Mouse (Mus musculus): ENCODE measurements at regions not wholly inside any gene's neighbourhood (a gene's known extent, or its start where the extent isn't known, plus 50 kb on each side); places are given as distances from the start of the nearest gene placed in this dataset.

DNA sequence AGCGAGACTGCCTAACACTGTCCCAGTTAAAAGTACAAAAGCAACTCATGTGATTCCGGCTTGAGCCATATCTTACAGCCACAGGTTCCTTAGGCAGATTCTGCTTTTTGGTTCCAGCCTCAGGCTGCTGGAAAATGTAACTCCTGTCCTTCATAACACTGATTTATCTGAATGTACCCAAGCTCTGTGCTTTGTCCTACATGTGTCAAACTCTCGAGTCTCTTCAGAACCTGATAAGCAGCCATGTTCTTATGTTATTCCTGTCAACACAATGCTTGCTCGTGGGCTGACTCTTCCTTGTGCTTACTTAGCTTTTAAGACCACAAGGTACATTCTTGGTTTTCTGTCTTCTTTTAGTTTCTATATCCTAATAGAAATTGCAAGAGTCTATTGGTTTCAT, 556.3 kb downstream of the Adgrl2 start:
- DNase-seq: peak in 1 of 2 experiments; percentile 3

DNA sequence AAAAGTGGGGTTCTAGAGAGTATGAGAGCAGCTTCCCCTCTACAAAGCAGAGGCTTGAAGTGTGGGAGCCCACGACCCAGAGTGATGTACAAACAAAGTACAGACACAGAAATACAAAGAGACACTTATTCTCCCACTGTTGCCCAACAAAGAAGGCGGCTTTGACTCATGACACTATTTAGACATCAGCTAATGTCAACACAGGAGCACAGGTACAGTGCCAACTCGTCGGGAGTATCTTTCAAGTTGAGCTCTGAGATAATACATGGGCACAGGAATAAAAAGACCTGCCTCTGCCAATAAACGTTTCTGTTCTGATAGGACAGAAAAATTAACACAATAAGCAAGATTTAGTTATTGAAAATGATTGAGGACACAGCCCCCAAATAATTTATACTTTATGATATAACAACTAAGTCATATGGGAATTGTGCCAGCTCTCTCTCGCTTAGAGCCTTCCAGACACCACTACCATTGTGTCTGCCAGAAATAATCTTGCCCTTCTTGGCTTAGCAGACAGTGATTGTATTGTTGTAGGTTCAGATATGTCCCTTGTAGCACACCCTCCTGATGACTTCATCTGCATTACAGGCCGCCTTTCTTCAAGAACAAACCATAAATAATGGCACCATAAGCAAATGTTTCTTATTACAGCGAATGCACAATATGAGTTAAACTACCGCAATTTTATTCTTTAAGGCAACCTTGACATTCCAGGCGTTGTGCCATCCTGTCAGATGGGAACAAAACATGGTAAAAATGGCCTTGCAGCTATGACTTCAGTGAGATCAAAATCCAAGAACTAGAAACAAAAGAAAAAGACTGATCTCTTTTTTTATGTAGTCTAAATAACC, 561.1 kb downstream of the Adgrl2 start:
- no peak for DNase-seq

DNA sequence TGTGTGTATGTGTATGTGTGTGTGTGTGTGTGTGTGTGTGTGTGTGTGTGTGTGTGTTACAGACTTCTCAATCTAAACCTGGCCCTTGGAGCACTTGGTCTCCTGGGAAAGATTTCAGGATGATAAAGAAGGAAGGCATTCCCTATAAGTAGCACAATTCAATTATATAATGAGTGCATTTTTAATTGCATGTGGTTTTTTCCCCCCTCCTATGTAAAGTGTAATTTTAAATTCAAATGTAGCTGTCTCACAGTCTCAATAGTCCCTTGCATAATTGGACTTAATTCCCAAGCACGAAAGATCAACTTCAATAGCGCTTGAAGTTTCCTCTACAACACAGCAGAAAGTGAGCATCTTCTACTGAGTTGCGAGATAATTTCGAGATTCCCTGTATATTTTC, 566.3 kb downstream of the Adgrl2 start:
- DNase-seq: no peak

DNA sequence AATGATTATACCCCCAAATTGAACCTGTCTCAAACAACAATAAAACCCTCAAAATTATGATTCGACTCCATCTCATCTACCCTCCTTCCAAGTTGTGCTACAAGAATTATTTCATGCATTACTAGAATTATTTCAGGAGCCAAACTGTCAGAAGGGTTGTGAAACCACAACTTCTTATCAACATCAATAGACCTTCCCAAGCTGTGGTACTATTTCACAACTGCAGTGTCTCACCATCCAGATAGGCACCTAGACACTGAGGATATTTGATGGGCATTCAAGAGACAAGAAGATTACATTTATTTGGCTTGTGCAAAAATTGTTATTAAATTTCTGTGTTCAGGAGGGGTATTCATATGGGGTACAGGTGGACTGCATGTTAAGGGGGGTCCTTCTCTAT, 567.0 kb downstream of the Adgrl2 start:
- DNase-seq: no peak

DNA sequence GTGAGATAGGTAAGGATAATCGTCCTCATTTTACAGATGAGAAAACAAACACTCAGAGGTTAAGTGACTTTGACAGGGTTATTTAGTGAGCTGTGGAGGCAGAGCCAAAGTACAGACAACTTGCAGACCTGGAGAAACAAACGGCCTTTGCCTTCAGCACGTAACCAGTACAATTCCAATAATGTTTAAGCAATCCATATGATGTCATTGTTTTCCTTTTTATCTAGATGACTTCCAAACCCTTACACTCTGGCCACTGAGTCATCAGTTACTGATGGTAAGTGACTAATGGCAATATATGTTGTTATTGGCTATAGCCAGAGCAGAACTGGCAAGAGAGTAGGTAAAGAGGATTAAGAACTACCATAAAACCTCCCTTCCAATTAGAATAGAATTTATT, 567.6 kb downstream of the Adgrl2 start:
- DNase-seq: no peak

DNA sequence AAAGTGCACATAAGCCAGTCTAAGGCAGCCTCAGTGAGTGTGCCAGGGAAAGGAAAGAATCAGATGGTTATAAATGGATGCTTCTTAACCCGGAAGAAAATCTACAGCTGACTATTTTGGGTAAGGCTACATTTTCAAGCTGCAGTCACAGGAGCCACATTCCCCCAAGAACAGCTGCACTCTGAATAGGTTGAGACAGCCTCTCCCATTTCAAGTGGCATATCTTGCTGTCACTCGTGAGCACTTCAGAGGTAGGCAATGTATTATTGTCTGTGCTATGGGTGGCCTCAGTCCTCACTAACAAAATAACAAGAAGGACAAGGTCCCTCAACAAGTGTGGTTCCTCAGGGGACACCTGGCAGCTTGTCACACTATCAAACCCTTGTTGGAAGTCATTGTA, 568.1 kb downstream of the Adgrl2 start:
- DNase-seq: no peak

DNA sequence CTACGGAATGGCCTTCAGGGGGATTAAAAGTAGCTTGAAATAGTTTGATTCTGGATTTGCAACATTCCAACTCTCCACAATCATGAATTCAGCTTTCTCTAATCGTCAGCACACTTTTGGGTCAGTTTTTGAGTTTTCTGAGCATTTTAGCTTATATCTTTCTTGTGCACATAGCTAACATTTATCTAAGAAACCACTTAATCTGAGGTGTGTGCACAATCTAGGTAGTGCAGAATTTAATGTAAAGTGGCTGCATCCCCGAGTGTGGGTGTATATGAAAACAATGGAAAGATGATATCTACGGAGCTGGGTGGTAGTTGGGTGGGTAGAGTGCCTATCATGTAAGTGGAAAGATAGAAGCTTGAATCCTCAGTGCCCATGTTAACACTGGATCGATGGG, 570.1 kb downstream of the Adgrl2 start:
- DNase-seq: no peak

DNA sequence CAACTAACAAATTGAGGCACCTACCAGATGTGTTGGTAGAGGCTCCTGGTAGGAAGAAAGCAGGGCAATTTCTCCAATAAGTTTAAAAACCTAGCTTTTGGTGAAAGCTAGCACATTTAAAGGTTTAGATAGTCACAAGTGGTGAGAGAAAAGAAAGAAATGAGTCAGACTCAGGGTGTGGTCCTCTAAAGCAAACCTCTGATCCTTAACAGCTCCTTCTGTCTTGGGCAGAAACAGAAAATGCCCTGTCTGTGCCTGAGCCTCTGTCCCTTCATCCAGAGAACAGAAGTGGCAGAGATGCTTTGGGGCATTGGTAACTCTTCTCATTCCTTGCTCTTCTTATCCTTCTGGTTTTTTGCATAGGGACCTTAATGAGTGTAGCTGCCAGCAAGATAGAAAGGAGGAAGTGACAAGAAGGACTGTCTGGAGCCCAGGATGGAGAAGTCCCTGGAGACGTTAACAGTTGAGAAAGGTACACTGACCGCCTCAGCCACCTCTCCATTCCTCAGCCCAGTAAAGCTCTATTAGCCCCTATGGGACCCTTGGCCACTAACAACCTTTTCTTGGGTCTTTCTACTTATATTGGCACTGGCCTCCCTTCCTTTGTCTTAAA, 570.8 kb downstream of the Adgrl2 start:
- DNase-seq: no peak

DNA sequence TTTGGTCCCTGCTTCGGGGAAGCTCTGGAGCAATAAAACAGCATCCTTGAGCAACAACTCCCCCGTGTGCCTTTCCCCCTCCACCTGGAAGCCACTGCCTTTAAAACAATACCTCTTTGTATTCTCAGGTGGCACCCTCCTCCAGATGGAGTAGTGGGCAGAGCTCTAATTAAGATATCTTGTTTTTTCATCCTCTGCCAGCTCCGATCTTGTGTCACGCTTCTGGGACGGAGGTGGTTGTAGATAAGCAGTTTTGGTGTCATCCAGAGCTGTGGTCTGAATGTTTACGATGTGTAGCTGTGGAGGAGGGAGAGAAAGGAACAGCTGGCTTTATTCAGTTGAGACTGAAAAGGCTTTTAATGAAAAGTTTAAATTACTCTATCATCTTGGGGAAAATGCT, 572.3 kb downstream of the Adgrl2 start:
- DNase-seq: no peak

DNA sequence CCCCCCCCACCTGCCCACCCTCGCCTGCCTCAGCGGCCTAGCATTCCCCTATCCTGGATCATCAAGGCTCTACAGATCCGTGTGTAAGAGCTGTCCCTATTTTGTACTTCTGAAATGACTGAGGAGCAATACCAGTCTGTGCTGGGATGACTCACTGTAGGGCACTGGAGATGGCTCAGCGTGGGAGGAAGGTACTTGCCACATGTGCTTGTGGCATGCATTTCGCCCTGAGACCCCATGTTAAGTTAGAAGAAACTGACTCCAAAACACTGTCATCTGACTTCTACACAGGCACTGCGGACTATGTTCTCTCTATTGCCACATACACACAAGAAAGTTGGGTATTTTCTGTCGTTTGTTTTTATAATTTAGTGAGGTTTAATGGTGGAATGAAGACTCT, 574.9 kb downstream of the Adgrl2 start:
- DNase-seq: no peak

DNA sequence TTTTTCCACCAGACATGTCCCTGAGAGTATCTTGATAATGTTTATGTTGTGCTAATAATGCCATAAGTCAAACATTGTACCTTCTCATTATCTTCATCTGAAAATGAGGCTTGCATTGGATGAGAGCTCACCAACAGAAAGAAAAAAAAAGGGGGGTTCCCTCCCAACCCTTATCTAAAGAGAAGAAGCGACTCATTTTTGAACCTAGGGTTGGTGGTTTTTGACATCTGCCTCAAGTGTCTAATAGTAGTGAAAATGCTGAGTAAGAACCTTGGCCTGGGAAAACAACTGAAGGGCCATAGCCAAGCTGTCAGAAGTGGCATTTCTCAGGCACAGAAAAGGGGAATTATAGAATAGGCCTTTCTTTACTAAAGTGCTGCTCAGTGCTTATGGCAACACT, 577.3 kb downstream of the Adgrl2 start:
- no peak for DNase-seq

DNA sequence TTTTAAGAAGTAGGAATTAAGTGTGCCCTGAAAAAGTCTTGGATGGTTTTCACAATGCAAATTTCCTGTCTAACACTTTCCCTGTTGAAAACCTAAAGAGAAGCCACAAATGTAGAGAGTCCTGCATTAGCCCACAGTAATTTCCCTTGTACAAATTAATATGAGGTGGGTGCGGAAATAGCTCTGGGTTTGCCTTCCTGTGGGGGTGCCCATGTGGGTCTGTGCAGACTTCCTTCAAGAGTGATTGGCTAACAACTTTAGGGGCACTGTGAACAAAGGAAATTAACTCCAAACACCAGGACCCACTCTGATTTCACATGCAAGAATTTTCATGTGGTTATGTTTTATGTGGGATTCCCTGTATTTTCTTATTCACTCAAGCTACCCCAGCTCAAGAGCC, 578.2 kb downstream of the Adgrl2 start:
- DNase-seq: no peak

DNA sequence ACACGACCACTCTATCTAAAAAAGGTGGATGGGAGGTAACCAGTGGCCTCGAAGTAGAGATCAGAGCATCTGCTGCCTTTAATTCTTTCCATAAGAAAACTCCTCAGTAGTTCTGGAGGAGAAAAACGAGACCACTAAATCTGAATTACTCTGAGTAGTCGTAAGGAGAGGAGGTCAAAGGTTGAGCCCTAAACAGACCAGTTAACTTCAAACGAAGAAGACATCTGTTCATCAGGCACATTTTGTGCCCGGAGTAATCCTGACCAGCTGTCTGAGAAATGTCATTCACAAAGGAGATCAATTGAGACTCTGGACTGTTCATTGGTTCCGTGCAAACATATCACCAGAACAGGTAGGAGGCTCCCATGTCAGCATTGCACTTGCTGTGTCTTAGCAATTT, 592.0 kb downstream of the Adgrl2 start:
- DNase-seq: no peak

DNA sequence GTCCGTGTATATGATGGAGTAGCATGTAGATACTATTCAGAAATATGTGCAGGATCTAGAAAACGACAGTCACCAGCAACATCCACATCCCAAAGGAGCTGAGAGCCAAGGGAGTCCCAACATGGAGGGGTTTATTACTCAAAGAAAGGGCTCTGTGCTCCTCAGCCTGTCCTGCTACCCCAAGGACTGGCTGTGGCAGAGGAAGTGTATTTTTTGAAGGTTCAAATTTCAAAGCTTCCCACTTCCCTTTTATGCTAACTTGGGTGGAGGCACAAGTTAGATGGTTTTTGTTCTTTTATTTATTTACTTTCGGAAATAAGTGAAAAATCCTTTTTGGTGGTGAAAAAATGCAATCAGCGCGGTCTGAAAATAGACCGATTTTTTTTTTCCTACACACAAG, 602.8 kb downstream of the Adgrl2 start:
- peak in 1 of 2 experiments; percentile 4 for DNase-seq

DNA sequence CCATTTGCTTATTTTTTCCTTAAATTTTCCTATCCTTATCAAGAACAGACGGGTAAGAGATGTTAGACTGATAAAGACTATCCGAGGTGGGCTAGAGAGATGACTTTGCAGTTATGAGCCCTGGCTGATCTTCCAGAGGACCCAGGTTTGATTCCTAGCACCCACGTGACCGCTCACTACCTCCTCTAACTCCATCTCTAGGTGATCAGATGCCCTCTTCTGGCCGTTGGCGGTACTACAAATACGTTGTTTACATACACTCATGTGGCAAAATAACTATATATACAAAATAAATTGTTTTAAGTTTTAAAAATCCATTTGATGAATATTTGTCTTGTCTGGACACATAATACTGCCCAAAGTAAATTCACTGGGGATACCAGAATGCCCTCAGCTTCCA, 604.6 kb downstream of the Adgrl2 start:
- no peak for DNase-seq

DNA sequence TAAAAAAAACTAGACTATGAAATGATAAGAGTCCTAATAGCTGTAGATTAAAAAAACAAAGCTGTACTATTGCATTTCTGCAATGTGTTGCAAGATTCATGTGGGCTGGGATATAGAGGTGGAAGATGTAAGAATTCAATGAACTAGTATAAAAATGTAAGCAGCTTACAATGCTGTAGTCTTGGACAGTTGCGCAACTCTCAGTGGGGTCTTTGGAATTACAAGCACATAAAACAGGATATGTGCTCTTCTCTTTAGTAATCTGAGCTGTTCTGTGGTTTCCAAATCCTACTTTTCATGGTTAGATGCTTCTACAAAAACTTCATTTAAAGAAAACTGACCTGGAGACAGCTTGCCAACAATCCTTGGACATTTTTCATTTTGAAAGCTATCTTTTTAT, 609.3 kb downstream of the Adgrl2 start:
- no peak for DNase-seq

DNA sequence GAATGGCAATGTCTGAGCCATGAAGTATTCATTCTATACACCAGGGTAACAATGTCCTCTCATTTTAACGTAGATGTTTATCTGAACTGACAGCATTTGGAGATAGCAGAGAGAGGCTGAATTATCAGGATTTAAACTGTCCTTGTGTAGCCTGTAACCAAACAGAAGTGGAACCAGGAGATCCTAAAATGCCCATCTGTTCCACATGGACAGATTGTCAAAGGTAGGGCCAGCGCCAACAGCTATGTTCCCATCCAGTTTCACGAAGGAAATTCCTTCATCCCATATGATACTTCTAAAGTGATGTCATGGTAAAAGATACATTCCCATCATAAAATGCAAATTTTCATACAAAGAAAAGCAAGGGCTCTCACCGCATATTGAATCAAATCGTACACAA, 627.0 kb downstream of the Adgrl2 start:
- DNase-seq: no peak

DNA sequence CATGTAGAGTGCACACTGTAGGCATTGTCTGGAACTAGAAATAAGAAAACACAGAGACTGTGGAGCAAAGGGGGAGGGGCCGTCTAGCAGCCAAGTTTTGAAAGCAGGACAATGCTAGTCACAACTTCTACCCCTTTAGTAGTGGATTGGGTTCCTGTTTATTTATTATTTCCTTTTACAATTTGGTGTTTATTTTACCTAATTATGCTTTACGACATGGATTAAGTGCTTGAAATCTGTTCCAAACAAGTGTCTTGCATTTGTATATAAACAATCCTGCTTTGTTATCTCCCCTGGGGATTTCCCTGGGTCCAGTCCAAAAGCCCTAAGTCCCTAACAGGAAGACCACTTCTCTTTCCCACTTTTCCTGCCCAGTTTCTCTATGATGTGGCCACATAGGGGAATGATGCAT, 627.9 kb downstream of the Adgrl2 start:
- no peak for DNase-seq

DNA sequence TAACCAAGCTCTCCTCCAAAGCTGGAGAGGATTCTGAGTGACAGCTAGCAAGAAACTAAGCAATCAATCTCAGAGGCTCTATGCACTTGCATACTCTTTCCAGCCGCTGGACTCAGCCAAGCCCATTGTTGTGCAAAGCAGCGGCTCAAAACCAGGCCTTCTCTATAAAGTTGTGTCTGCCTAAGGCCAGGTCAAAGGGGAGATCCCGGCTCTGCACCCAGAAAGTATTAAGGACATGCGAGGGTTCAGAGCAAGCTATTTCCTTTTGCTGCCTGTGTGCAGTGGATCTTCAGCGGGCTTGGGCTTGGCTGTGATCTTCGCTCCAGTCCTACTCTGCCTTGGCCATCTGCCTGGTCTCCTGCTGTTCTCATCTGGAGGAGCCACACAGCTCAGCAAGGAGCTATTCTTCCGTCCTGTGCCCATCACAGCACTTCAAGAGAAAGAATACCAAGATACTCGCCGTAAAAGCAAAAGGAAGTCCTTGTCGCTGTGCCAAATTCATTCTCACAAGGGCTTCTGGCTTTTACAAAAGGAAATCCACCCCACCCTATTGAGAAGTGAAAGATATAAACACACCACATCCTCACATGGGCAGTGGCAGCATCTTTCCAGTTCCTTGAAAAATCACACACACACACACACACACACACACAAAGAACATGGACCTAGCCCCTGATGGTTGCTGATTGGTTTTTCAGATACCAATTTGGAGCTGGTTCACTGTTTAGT, 646.6 kb downstream of the Adgrl2 start:
- peak; percentile 86 to 90 for DNase-seq

DNA sequence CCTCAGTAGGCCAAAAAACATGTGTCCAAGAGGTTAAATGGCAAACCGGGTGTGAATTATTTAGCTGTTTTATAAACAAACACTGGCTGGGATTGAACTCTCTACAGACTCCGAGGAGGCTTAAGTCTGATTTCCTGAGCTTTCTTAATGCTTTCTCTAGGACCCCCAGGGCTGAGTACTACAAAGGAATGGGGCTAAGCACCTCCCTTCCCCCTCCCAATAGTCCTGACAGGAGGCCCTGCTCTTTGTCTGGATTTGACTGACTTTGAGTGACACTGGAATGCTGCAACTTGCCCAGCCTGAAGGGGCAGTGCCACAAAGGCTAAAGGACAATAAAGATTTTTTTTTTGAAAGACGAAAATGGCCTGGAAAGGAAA, 647.1 kb downstream of the Adgrl2 start:
- DNase-seq: peak; percentile 35 to 43

DNA sequence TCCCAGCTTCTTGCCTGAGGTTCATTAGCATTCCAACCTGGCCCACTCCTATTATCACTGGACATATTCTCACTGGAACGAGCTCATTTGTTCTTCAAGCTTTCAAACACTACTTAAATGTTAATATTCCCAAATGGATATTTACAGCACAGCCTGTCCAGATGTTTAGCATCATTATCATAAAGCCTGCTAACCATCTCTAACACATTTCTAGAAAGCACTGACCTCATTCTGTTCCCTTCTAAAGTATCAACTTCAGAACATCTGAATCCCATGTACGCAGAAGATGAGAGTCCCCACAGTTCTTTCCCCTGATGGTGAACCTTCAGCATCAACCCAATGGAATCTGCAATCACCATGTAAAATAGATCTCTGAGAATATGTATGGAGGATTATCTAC, 651.1 kb downstream of the Adgrl2 start:
- no peak for DNase-seq

DNA sequence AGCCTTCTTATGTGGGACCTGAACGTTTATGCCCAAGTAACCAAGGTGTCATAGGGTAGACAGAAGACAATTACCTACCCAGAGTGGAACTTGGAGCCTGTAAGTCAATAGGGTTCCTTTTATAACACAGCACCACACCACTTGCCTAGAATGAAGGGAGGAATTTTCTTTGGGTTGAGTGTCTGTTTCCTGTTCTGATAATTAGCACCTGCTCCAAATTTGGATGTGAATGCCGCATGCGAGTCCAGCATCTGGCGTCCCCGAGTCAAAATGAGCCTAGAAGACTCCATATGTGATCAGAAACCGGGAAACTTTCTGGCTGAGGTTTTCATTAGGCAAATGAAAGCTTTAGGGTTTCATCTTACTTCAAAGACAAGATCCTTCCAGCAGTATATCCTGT, 653.7 kb downstream of the Adgrl2 start:
- peak in 1 of 2 experiments; percentile 4 for DNase-seq

DNA sequence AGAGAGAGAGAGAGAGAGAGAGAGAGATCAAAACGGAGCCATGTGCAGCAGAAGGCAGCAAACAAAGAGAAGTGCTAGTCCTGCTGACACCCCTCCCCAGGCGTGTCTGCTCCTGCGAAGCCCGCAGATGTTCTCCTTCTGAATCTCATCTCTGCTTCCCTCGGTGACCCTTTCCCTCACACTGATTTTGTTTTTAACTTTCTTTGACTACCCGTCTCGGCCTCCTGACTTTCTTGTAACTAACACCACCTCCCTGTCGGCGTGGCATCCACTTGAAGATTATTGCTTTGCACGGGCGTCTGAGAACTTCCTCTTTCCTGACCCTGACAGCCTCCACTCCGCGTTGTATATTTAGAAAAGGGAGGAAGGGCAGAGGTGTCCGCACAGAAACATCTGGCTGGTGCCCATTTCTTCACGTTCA, 654.3 kb downstream of the Adgrl2 start:
- peak; percentile 28 to 34 for DNase-seq
